Mouse (Mus musculus) heart, postnatal 0 days (tissue): Measurements from ENCODE around the gene Ccdc126. TPM values are rescaled to one million over a fixed set of nuclear protein-coding genes. Genes with fewer than 3 reads are reported as not detected.
A peak's percentile ranks its signal among the peaks of the same experiment; 100 is the strongest.

Experiments
- ATAC-seq: fragments of 200-750 bp; cut with Nextera tagmentation; 2 replicates; pipeline ENCODE4 v1.8.0; 2017; ENCODE audit warnings: low read depth, moderate number of reproducible peaks, moderate library complexity; ENCODE audit not compliant: insufficient read depth
- DNase-seq: peaks from one replicate; pipeline ENCODE4 v3.0.0-alpha.2; 2016; ENCODE audit warnings: low spot score
- H3K27ac ChIP-seq: fragments of 300-500 bp; sonication (generic); 2 replicates; pipeline ENCODE4 v1.5.1; 2014; ENCODE audit warnings: low read depth, mild to moderate bottlenecking
- H3K27me3 ChIP-seq: fragments of 300-500 bp; sonication (generic); 2 replicates; pipeline ENCODE4 v1.6.1; 2014; ENCODE audit warnings: low read length, mixed read lengths; ENCODE audit not compliant: control insufficient read depth, insufficient read depth
- H3K36me3 ChIP-seq: fragments of 300-500 bp; sonication (generic); replicated peaks from 2 replicates; pipeline ENCODE4 v1.6.1; 2014; ENCODE audit warnings: low read length, mixed read lengths; ENCODE audit not compliant: control insufficient read depth, insufficient read depth
- H3K4me1 ChIP-seq: fragments of 300-500 bp; sonication (generic); 2 replicates; pipeline ENCODE4 v1.6.1; 2014; ENCODE audit warnings: antibody characterized with exemption; ENCODE audit not compliant: control insufficient read depth, insufficient read depth
- H3K4me2 ChIP-seq: fragments of 300-500 bp; sonication (generic); 2 replicates; pipeline ENCODE4 v1.6.1; 2014; ENCODE audit warnings: low read depth, mild to moderate bottlenecking, low read length, moderate library complexity
- H3K4me3 ChIP-seq: fragments of 300-500 bp; sonication (generic); 2 replicates; pipeline ENCODE4 v1.5.1; 2014; ENCODE audit warnings: low read depth, low read length
- H3K9ac ChIP-seq: fragments of 300-500 bp; sonication (generic); replicated peaks from 2 replicates; pipeline ENCODE4 v1.6.1; 2014; ENCODE audit warnings: low read depth, low read length, mixed read lengths
- H3K9me3 ChIP-seq: fragments of 300-500 bp; sonication (generic); replicated peaks from 2 replicates; pipeline ENCODE4 v1.6.1; 2016; ENCODE audit warnings: low read length; ENCODE audit not compliant: control insufficient read depth
- CTCF ChIP-seq: IDR thresholded peaks from 2 replicates; pipeline ENCODE4 v1.5.1; 2016; ENCODE audit warnings: antibody characterized with exemption, control low read depth, low read depth
- EP300 ChIP-seq: IDR thresholded peaks from 2 replicates; pipeline ENCODE4 v1.6.1; 2016; ENCODE audit warnings: antibody characterized with exemption, low read depth
- WGBS: fragments of 180-500 bp; shearing (Covaris S2); extraction: QIAGEN DNeasy Blood & Tissue Kit; methylation state at CpG from one replicate; pipeline ENCODE4 v1.1.7; 2014; 5-methylcytosine and 5-hydroxymethylcytosine counted together
- polyA plus RNA-seq: library from polyadenylated mRNA; unstranded; fragments of >200 nt; fragmentation: Nextera tagmentation; extraction: Ambion mirVana; gene quantifications from 2 replicates; pipeline ENCODE4 v1.2.1, GENCODE M21; 2015
- total RNA-seq: library from RNA; depleted of rRNA; stranded (reverse); fragments of >200 nt; gene quantifications from 2 replicates; pipeline ENCODE4 v1.2.3, GENCODE M21; 2014; ENCODE audit warnings: low replicate concordance; rRNA removed

Ccdc126 gene
- total and polyA plus RNA-seq, 2 experiments from 2014 or later, result 6.9 to 8.3 TPM

GRCm38 (mm10) chr6:49367159-49368054 is 48.3 kb downstream of the Ccdc126 start, which contains the start of gene Fam221a:
Gene Fam221a (plus strand): TSS chr6:49367739.
- peak; percentile 96 for DNase-seq
- TF ChIP-seq EP300, result no peak
- 0 out of 2 replicates have a peak, but pooled peaks have one; percentile 16 for TF ChIP-seq CTCF
- Histone ChIP-seq H3K9me3 (no peaks in the 10 kb centered on the region), H3K9ac (peak within 1 kb of the TSS; percentile 51; the same call in 1 of the 2 replicates), H3K27me3 (no peaks in the 10 kb centered on the region), H3K4me2 (peak within 1 kb of the TSS; percentile 82), H3K4me3 (peak within 1 kb of the TSS; percentile 59), H3K4me1 (peaks cover 6% of the 10 kb centered on the region), H3K27ac (peak within 1 kb of the TSS; percentile 63), H3K36me3 (no peaks in the 10 kb centered on the region)
- peak; percentile 98 for ATAC-seq
- WGBS, result 5% methylated on average over 43 of the region's 49 CpGs

- Histone ChIP-seq H3K27ac (no peak overlapping the region), H3K9ac (no peak overlapping the region; the same call in 1 of the 2 replicates)
- WGBS, result 52% methylated on average over 3 of the region's 3 CpGs
Measured at GRCm38 (mm10) chr6:49368212-49368611, 49.1 kb downstream of the Ccdc126 start.

GRCm38 (mm10) chr6:49372705-49373104 is 53.6 kb downstream of the Ccdc126 start:
- Histone ChIP-seq H3K4me3 (no peak overlapping the region), H3K9me3 (no peaks in the 10 kb centered on the region), H3K9ac (no peak overlapping the region), H3K36me3 (no peaks in the 10 kb centered on the region), H3K27me3 (no peaks in the 10 kb centered on the region), H3K4me2 (no peak overlapping the region), H3K27ac (no peak overlapping the region), H3K4me1 (peaks cover 6% of the 10 kb centered on the region)
- TF ChIP-seq EP300 (no peak), CTCF (no peak)
- WGBS, result 56% methylated on average over 4 of the region's 4 CpGs
- ATAC-seq (no peak), DNase-seq (no peak)

More at GRCm38 (mm10) chr6:49368212-49368611, 49.1 kb downstream of the Ccdc126 start:
- Histone ChIP-seq H3K4me1 (peaks cover 6% of the 10 kb centered on the region), H3K4me3 (peak overlapping the region; percentile 59), H3K36me3 (no peaks in the 10 kb centered on the region), H3K9me3 (no peaks in the 10 kb centered on the region), H3K27me3 (no peaks in the 10 kb centered on the region), H3K4me2 (peak overlapping the region; percentile 82)
- DNase-seq, result no peak
- no peak for TF ChIP-seq EP300
- no peak for TF ChIP-seq CTCF
- ATAC-seq, result no peak

GRCm38 (mm10) chr6:49373943-49374342 is 54.9 kb downstream of the Ccdc126 start:
- Histone ChIP-seq H3K4me3 (no peak overlapping the region), H3K27me3 (no peaks in the 10 kb centered on the region), H3K27ac (no peak overlapping the region), H3K4me2 (no peak overlapping the region), H3K9me3 (no peaks in the 10 kb centered on the region), H3K9ac (no peak overlapping the region), H3K36me3 (no peaks in the 10 kb centered on the region), H3K4me1 (no peaks in the 10 kb centered on the region)
- ATAC-seq (no peak), DNase-seq (no peak)
- WGBS, result 62% methylated on average over 2 of the region's 2 CpGs
- TF ChIP-seq CTCF (no peak), EP300 (no peak)

GRCm38 (mm10) chr6:49378328-49378727 is 59.3 kb downstream of the Ccdc126 start:
- no peak overlapping the region for H3K4me2 ChIP-seq
- no peak for TF ChIP-seq CTCF
- TF ChIP-seq EP300, result no peak
- no peaks in the 10 kb centered on the region for H3K4me1 ChIP-seq
- ATAC-seq (no peak), DNase-seq (no peak)
- no peaks in the 10 kb centered on the region for H3K36me3 ChIP-seq
- H3K27ac ChIP-seq, result no peak overlapping the region
- no peak overlapping the region for H3K9ac ChIP-seq
- no peak overlapping the region for H3K4me3 ChIP-seq
- H3K9me3 ChIP-seq, result no peaks in the 10 kb centered on the region
- H3K27me3 ChIP-seq, result no peaks in the 10 kb centered on the region
- WGBS, result 56% methylated on average over 12 of the region's 12 CpGs

Other genes with a start within 250 kb of the Ccdc126 start
- 20.0 and 35.3 TPM in 2 replicates for gene Malsu1, start 245.5 kb upstream of the Ccdc126 start, total RNA-seq
- 97.6 and 105 TPM in 2 replicates for gene Malsu1, start 245.5 kb upstream of the Ccdc126 start, polyA plus RNA-seq
- gene Igf2bp3, start 104.3 kb upstream of the Ccdc126 start, total RNA-seq, result 9.4 and 21.5 TPM in 2 replicates
- 19.0 and 21.0 TPM in 2 replicates for gene Igf2bp3, start 104.3 kb upstream of the Ccdc126 start, polyA plus RNA-seq
- gene Tra2a, start 55.2 kb upstream of the Ccdc126 start, total RNA-seq, result 33.6 and 41.8 TPM in 2 replicates
- gene Tra2a, start 55.2 kb upstream of the Ccdc126 start, polyA plus RNA-seq, result 26.0 and 32.5 TPM in 2 replicates
- 0.11 and 4.8 TPM in 2 replicates for gene Fam221a, start 48.5 kb downstream of the Ccdc126 start, total RNA-seq
- 1.9 and 2.5 TPM in 2 replicates for gene Fam221a, start 48.5 kb downstream of the Ccdc126 start, polyA plus RNA-seq
- 0.31 TPM in 1 of 2 replicates, not detected in the other for gene Stk31, start 76.3 kb downstream of the Ccdc126 start, total RNA-seq
- gene Stk31, start 76.3 kb downstream of the Ccdc126 start, polyA plus RNA-seq, result not detected in 2 replicates